Mouse (Mus musculus) hindbrain, embryonic 14.5 days (tissue): ENCODE data around the gene Gja8. TPM values are rescaled to one million over a fixed set of nuclear protein-coding genes. Genes with fewer than 3 reads are reported as not detected.

Source experiments
- ATAC-seq: fragments of 200-750 bp; cut with Nextera tagmentation; 2 replicates; pipeline ENCODE4 v1.8.0; 2017; ENCODE audit warnings: moderate number of reproducible peaks, mild to moderate bottlenecking, moderate TSS enrichment, moderate library complexity; ENCODE audit not compliant: low FRiP score
- DNase-seq: peaks from one replicate; pipeline ENCODE4 v3.0.0-alpha.2; 2015; ENCODE audit warnings: low spot score
- H3K27ac ChIP-seq: fragments of 300-500 bp; sonication (generic); 2 replicates; pipeline ENCODE4 v1.5.1; 2014; ENCODE audit warnings: mild to moderate bottlenecking, moderate library complexity
- H3K27me3 ChIP-seq: fragments of 300-500 bp; sonication (generic); 2 replicates; pipeline ENCODE4 v1.6.1; 2014; ENCODE audit warnings: mild to moderate bottlenecking, low read length, mixed read lengths; ENCODE audit not compliant: control insufficient read depth, insufficient read depth
- H3K36me3 ChIP-seq: fragments of 300-500 bp; sonication (generic); replicated peaks from 2 replicates; pipeline ENCODE4 v1.6.1; 2014; ENCODE audit not compliant: control insufficient read depth, insufficient read depth
- H3K4me1 ChIP-seq: fragments of 300-500 bp; sonication (generic); replicated peaks from 2 replicates; pipeline ENCODE4 v1.6.1; 2014; ENCODE audit warnings: antibody characterized with exemption, low read length, mixed read lengths; ENCODE audit not compliant: control insufficient read depth, insufficient read depth
- H3K4me2 ChIP-seq: fragments of 300-500 bp; sonication (generic); replicated peaks from 2 replicates; pipeline ENCODE4 v1.6.1; 2014; ENCODE audit warnings: mild to moderate bottlenecking, moderate library complexity
- H3K4me3 ChIP-seq: fragments of 300-500 bp; sonication (generic); replicated peaks from 2 replicates; pipeline ENCODE4 v1.5.1; 2014; ENCODE audit warnings: mild to moderate bottlenecking, low read length
- H3K9ac ChIP-seq: fragments of 300-500 bp; sonication (generic); 2 replicates; pipeline ENCODE4 v1.6.1; 2014
- H3K9me3 ChIP-seq: fragments of 300-500 bp; sonication (generic); 2 replicates; pipeline ENCODE4 v1.6.1; 2016; ENCODE audit warnings: low read length; ENCODE audit not compliant: control insufficient read depth
- WGBS: fragments of 180-500 bp; shearing (Covaris S2); extraction: QIAGEN DNeasy Blood & Tissue Kit; methylation state at CpG from one replicate; pipeline ENCODE4 v1.1.7; 2014; 5-methylcytosine and 5-hydroxymethylcytosine counted together
- polyA plus RNA-seq: library from polyadenylated mRNA; unstranded; fragments of >200 nt; fragmentation: Nextera tagmentation; extraction: Ambion mirVana; gene quantifications from 2 replicates; pipeline ENCODE4 v1.2.1, GENCODE M21; 2014

Gja8 gene
- 0.04 TPM in 1 of 2 replicates, not detected in the other for polyA plus RNA-seq

DNA sequence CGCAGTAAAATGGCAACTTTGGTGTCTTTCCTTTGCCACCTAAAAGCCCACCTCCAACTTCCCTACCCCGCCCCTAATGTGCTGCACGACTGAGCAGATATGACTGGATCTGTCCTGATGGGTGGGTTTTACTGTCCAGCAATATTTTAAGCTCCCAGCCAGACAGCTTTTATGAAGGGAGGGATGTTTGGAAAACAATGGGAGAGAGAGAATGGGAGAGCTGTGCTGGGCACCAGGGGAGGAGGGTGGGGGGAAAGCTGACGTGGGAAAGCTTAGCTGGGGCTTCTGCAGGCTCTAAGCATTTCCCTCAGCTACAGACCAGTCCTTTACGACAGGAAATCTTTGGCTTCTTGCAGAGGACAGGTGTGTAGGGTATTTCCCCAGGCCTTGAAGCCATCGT, at the start of gene Gja8:
TSS of gene Gja8 (minus strand) at position 101 of the 400 bp plus-strand sequence.
- H3K27me3 ChIP-seq: no peaks in the 10 kb centered on the region
- H3K27ac ChIP-seq: no peak within 1 kb of the TSS
- H3K36me3 ChIP-seq: no peaks in the 10 kb centered on the region
- WGBS: 62% methylated on average over 6 of the region's 6 CpGs
- H3K4me2 ChIP-seq: no peak within 1 kb of the TSS
- H3K4me1 ChIP-seq: peaks cover 2% of the 10 kb centered on the region; the same call in 1 of the 2 replicates
- H3K9ac ChIP-seq: no peak within 1 kb of the TSS
- no peaks in the 10 kb centered on the region for H3K9me3 ChIP-seq
- DNase-seq (no peak), ATAC-seq (no peak)
- H3K4me3 ChIP-seq: no peak within 1 kb of the TSS

DNA sequence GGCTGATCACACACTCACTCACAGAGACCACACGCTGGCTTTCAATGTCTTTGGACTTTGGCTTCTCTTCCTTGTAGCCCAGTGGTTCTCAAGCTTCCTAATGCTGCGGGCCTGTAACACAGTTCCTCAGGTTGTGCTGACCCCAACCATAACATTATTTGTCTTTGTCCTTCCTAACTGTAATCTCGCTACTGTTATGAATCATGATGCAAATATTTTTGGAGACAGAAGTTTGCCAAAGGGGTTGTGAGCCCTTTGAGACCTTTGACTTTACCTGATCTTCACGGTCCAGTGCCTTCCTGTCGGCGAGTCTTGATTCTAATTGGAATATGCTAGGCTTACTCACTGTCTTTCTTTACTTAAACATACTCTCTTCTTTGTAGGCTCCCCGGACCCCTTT, 48.6 kb upstream of the Gja8 start:
- no peaks in the 10 kb centered on the region for H3K9me3 ChIP-seq
- H3K4me3 ChIP-seq: no peak overlapping the region
- H3K36me3 ChIP-seq: no peaks in the 10 kb centered on the region
- H3K4me1 ChIP-seq: 0 out of 2 replicates have a peak, but pooled peaks cover 5% of the 10 kb centered on the region
- ATAC-seq: no peak
- no peak overlapping the region for H3K9ac ChIP-seq
- 88% methylated on average over 7 of the region's 7 CpGs for WGBS
- no peak overlapping the region for H3K4me2 ChIP-seq
- DNase-seq: no peak
- H3K27me3 ChIP-seq: no peaks in the 10 kb centered on the region
- no peak overlapping the region for H3K27ac ChIP-seq

DNA sequence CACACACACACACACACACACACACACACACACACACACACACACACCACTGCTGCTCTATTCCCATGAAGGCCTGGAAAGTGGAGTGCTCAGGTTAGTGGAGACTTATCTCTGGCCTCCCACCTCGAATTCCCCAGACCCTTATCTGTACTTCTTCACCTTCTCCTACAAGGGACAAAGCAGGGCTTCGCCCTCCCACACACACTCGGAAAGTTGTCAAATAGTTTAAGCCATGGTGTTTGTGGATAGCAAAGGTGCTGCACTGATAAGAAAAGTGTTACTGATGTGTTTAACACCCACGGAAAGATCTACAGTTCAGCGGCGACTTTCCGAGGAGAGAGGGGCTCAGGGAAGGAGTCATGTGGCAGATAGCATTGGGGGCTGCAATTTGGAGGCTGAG, 45.2 kb upstream of the Gja8 start:
- no peak for ATAC-seq
- 68% methylated on average over 7 of the region's 7 CpGs for WGBS
- H3K4me1 ChIP-seq: no peaks in the 10 kb centered on the region
- no peak overlapping the region for H3K27ac ChIP-seq
- no peaks in the 10 kb centered on the region for H3K36me3 ChIP-seq
- DNase-seq: no peak
- no peaks in the 10 kb centered on the region for H3K27me3 ChIP-seq
- no peak overlapping the region for H3K4me2 ChIP-seq
- H3K9me3 ChIP-seq: no peaks in the 10 kb centered on the region
- no peak overlapping the region for H3K9ac ChIP-seq
- no peak overlapping the region for H3K4me3 ChIP-seq

DNA sequence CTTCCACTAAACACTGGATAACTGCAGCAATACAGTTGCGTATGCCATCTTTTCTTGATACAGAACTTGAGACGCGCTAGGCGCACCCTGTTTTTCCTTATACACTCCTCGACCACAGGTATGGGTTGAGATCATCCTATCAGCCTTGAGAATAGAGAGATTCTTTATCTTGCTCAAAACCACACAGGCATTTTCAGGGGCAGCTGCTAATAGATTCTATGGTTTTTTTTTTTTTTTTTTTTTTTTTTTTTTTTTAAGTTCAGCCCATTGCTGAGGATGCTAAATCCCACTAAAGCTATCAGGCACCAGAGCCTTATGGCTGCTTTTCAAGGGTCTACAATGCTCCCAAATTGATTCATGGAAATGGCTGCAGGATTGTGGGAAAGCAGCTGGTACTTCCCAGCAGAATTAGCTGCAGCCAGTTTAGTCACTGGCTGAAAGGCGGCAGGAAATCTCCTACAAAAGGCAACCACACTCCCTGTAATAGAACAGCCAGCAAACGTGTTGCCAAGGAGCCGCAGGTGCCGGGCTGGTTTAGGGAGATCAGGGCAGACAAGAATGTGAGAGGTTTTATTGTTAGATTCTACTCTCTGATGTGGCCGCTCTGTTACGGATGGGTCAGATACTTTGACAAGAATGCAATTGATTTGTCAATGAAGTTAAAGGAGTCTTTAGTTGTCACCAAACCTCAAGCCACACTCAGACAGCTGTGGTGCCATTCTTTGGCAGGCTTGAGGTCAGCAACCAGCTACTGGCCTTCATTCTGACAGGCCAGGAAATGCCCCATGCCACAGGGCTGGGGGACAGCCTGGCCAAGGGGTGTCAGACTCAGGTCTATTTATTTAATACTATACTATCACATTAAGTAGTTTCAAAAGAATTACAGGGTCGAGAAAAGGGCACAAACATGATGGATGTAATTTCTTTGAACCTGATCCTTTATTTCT, 37.5 kb upstream of the Gja8 start:
- H3K4me3 ChIP-seq: no peak overlapping the region
- H3K9me3 ChIP-seq: no peaks in the 10 kb centered on the region
- no peak for ATAC-seq
- no peaks in the 10 kb centered on the region for H3K27me3 ChIP-seq
- 50% methylated on average over 12 of the region's 12 CpGs for WGBS
- no peak overlapping the region for H3K4me2 ChIP-seq
- peaks cover 5% of the 10 kb centered on the region; the same call in 1 of the 2 replicates for H3K4me1 ChIP-seq
- no peak overlapping the region for H3K9ac ChIP-seq
- H3K27ac ChIP-seq: no peak overlapping the region
- H3K36me3 ChIP-seq: no peaks in the 10 kb centered on the region
- peak; percentile 48 for DNase-seq

DNA sequence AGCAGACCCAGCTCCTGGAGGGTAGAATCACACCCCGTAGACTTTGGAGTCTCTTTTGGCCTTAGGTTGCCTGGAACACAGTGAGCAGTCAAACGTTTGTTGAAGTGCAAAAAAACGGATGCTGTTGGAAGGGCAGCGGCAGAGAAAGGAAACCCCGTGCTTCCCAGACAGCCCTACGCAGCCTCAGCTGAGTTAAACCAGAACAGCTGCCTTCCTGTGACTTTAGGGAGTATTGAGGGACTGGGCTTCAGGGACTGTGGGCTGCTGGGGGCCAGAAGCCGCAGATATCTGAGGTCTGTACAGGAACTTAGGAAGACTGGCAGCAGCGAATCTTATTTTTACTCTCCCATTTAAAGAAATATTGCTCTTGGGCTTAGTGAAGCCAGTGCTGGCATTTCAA, 34.8 kb upstream of the Gja8 start:
- Histone ChIP-seq H3K9me3 (no peaks in the 10 kb centered on the region), H3K27me3 (no peaks in the 10 kb centered on the region), H3K4me1 (peaks cover 5% of the 10 kb centered on the region; the same call in 1 of the 2 replicates), H3K36me3 (no peaks in the 10 kb centered on the region), H3K27ac (no peak overlapping the region), H3K9ac (no peak overlapping the region), H3K4me3 (no peak overlapping the region), H3K4me2 (no peak overlapping the region)
- WGBS: 65% methylated on average over 8 of the region's 8 CpGs
- ATAC-seq (no peak), DNase-seq (no peak)

DNA sequence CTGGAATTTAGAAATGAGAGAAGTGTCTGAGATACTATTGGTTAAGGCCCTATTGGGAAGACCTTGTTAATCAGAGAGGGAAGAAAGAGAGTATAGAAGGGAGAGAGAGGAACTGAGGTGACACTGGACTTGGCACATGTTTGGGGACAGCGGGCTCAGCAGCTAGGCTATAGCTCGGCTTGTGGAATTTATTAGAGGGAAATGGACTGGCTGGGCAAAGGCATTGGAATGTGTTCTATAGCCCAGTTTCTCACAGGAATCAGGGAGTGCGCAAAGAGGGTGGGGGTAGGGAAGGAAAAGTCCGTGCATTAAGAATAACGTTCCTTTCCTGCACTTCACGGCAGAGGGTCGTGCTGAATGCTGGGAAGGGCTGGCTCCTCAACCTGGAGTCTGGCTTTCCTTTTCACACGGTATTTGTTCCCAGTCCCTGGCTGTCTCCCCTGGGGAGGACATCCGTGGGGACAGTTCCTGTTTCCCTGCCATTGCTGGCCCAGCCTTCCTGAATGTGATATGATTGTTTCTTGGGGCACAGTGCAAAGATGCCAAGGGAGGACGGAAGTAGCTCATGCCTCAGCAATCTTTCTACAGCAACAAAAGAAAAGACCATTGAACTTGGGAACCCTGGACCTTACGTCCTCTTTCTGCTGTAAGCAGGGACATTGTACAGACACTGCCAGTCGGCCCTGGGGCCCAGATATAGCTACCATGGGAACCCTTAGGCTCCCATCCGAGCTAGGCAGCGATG, 27.8 kb upstream of the Gja8 start:
- Histone ChIP-seq H3K9me3 (no peaks in the 10 kb centered on the region), H3K4me1 (no peaks in the 10 kb centered on the region), H3K4me2 (no peak overlapping the region), H3K4me3 (no peak overlapping the region), H3K27ac (no peak overlapping the region), H3K9ac (no peak overlapping the region), H3K27me3 (no peaks in the 10 kb centered on the region), H3K36me3 (no peaks in the 10 kb centered on the region)
- 0 out of 2 replicates have a peak, but pooled peaks have one; percentile 34 for ATAC-seq
- no peak for DNase-seq
- WGBS: 55% methylated on average over 14 of the region's 14 CpGs

DNA sequence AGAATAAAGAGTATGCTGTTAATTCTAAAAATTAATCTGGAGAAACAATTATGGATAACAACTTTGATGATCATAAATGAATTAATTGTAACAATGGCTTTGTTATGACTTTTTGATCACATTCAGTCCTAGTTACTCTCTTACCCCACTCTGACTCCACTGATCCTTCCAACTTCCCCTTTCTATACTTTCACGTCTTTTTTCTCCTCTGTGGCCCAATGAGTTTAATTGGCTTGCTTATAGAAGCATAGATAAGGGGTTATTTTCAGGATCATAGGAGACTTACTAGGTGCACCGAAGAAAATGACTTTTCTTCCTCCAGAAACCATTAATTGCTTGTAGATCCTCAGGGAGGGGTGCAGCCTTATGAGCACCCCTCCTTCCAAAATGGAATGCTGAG, 16.9 kb upstream of the Gja8 start:
- no peak overlapping the region for H3K27ac ChIP-seq
- H3K4me3 ChIP-seq: no peak overlapping the region
- H3K36me3 ChIP-seq: no peaks in the 10 kb centered on the region
- H3K27me3 ChIP-seq: no peaks in the 10 kb centered on the region
- peaks cover 8% of the 10 kb centered on the region for H3K4me1 ChIP-seq
- H3K4me2 ChIP-seq: no peak overlapping the region
- 90% methylated on average over 2 of the region's 2 CpGs for WGBS
- H3K9ac ChIP-seq: no peak overlapping the region
- ATAC-seq (no peak), DNase-seq (no peak)
- no peaks in the 10 kb centered on the region; the same call in 1 of the 2 replicates for H3K9me3 ChIP-seq

DNA sequence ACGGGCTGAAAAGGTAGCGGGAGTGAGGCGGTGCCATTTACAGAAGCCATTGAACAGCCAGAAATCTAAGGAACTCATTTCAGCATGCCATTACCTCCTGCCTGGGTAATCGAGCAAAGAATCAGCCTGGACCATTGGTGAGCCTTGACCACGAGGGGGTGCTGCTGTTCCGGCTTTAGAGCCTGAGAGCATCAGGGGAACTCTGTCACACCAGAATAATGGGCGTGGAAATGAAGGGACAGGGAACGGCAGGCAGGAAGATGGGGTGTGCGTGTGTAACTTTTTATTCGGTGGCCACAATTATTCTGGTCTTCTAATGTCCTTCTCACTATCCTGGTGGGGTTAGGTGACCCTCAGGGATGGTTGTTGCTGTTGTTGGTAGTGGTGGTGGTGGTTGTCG, 12.9 kb upstream of the Gja8 start:
- peak overlapping the region; percentile 33 for H3K4me2 ChIP-seq
- no peaks in the 10 kb centered on the region; the same call in 1 of the 2 replicates for H3K9me3 ChIP-seq
- no peak overlapping the region for H3K27ac ChIP-seq
- peaks cover 17% of the 10 kb centered on the region for H3K4me1 ChIP-seq
- H3K36me3 ChIP-seq: no peaks in the 10 kb centered on the region
- ATAC-seq (peak; percentile 89), DNase-seq (peak; percentile 96)
- no peak overlapping the region; the same call in 1 of the 2 replicates for H3K4me3 ChIP-seq
- H3K27me3 ChIP-seq: no peaks in the 10 kb centered on the region
- WGBS: 9% methylated on average over 11 of the region's 11 CpGs
- no peak overlapping the region for H3K9ac ChIP-seq

DNA sequence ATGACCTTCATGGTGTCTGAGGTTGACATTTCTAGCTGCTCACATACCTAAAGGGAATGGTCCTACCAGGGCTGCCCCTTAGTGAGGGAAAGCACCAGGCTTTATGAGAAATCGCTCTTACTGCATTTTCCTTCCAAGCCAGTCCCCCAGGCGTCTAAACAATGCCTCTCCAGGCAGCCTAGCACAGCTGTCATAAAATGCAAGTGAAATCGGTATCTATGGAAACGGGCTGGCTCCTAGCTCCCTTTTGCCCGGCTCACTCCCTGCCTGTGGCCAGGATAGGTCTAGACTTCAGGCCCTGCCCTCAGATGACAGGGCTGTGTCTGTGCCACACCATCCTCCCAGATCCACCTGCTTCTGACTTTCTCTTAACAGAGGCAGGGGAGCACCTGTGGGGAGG, 11.8 kb upstream of the Gja8 start:
- no peak overlapping the region for H3K9ac ChIP-seq

More for the DNA sequence above, 11.8 kb upstream of the Gja8 start:
- ATAC-seq (peak; percentile 84), DNase-seq (peak; percentile 61)
- H3K27me3 ChIP-seq: no peaks in the 10 kb centered on the region
- no peak overlapping the region for H3K4me3 ChIP-seq
- H3K4me1 ChIP-seq: peaks cover 17% of the 10 kb centered on the region
- 8% methylated on average over 5 of the region's 5 CpGs for WGBS
- H3K9me3 ChIP-seq: no peaks in the 10 kb centered on the region
- H3K36me3 ChIP-seq: no peaks in the 10 kb centered on the region
- no peak overlapping the region for H3K4me2 ChIP-seq
- H3K27ac ChIP-seq: peak overlapping the region; percentile 48; the same call in 1 of the 2 replicates
